Mouse (Mus musculus) liver, adult 2 months (tissue): ENCODE measurements around the gene Pla2g15.

ENCODE experiments used
- CTCF ChIP-seq: fragments of 200-500 bp; IDR thresholded peaks from 2 replicates; pipeline ENCODE4 v1.5.1; 2011; ENCODE audit warnings: low read depth, low read length, control low read depth
- POLR2A ChIP-seq: fragments of 200-500 bp; IDR thresholded peaks from 2 replicates; pipeline ENCODE4 v1.6.1; 2011; ENCODE audit warnings: low read length, control low read depth; ENCODE audit not compliant: insufficient read depth; ENCODE audit errors: extremely low read depth

DNA sequence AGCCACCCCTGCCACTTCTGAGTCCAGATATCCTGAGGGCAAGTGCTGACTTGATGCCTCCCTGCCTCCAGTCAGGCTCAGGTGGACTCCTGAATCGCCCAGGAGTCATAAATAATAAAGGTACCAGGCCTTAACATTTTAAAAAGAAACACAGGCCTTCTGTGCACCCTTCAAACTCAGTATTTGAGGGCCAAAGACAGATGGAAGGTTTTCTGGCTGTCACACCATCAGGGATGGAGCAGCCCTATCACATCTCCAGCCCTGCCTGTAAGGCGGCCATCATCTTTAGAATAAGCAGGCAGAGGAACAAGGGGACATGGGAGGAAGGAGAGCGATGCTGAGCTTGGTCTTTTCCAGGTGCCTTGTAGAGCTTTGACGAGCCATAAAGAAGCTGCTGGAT is 19.2 kb upstream of the Pla2g15 start:
- TF ChIP-seq CTCF (no peak), POLR2A (no peak)
